Mouse (Mus musculus): ENCODE measurements around the gene Rilp. TPM values are rescaled to one million over a fixed set of nuclear protein-coding genes. Genes with fewer than 3 reads are reported as not detected.
"Not testable (repeated sequence)": the region's sequence is repeated elsewhere in the genome, so short reads cannot be mapped to it uniquely, and the experiment has no call there.

The Rilp gene
- total RNA-seq, 2 experiments from 2014 or later = 1.9 to 2.3 TPM

- intact Hi-C loops (cut with DNase I) = no loop called here
- no peak for DNase-seq (ENCODE audit: low spot score in 2 of 2)
Measured at GRCm38 (mm10) chr11:75550200-75550946, 40.5 kb downstream of the Rilp start.

GRCm38 (mm10) chr11:75551321-75551720 lies 41.4 kb downstream of the Rilp start:
- intact Hi-C loops (cut with DNase I) = no loop called here

DNA sequence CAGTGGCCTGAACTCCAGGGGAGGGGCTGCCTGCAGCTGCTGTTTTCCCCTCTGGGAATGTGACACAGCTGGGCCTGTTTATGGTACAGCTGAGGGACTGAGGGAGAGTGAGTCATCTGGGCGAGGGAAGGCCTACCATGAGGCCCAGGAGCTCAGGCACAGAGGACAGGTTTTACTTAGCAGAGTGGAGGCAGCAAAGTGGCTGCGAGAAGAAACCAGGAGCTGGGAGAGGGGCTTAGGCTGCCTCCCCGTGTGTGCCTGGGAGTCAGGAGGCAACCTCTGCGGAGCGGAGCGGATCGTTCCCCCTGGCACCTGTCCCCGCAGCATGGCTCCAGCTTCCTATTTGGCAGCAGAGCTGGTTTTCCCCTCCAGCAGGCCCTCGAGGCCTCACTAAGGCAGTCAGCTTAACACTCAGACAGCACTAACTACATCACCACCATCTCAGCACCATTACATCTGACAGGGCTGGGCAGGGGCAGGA lies 42.1 kb downstream of the Rilp start:
- DNase-seq (ENCODE audit: low spot score in 2 of 2) = no peak
- intact Hi-C loops (cut with DNase I) = no loop called here

More at GRCm38 (mm10) chr11:75551321-75551720, 41.4 kb downstream of the Rilp start:
- no peak for DNase-seq (ENCODE audit: low spot score in 2 of 2)

- intact Hi-C loops (cut with DNase I) = no loop called here
- DNase-seq (ENCODE audit: low spot score in 2 of 2) = no peak
Measured at GRCm38 (mm10) chr11:75552906-75553482, 43.1 kb downstream of the Rilp start.

DNA sequence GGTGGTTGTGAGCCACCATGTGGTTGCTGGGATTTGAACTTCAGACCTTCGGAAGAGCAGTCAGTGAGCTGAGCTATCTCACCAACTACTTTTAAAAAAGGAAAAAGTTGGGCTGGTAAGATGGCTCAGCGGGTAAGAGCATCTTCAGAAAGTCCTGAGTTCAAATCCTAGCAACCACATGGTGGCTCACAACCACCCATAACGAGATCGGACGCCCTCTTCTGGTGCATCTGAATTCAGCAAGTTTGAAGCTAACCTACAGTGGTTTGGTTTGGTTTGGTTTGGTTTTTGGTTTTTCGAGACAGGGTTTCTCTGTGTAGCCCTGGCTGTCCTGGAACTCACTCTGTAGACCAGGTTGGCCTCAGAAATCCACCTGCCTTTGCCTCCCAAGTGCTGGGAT lies 46.1 kb downstream of the Rilp start:
- DNase-seq (ENCODE audit: low spot score in 2 of 2); intact Hi-C loops (cut with DNase I): not testable (repeated sequence)

DNA sequence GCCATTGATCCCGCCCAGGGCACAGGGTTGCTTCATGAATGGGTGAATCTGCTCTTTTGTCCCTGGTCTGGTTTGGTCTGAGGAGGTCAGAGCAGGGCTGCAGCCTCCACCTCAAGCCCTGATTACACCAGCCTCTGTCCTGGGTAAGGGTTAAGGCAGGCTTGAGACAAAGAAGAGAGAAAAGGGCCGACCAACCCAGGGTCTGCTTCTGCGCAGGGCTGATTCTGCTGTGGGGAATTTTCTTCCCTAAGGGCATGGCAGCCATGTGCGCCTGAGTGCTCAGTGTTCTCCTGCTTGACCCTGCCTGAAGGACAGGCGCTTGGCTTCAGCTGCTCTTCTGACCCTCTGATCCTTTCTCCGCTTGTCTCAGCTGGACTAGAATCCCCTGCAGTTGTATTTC lies 47.2 kb downstream of the Rilp start:
- intact Hi-C loops (cut with DNase I) = no loop called here

DNA sequence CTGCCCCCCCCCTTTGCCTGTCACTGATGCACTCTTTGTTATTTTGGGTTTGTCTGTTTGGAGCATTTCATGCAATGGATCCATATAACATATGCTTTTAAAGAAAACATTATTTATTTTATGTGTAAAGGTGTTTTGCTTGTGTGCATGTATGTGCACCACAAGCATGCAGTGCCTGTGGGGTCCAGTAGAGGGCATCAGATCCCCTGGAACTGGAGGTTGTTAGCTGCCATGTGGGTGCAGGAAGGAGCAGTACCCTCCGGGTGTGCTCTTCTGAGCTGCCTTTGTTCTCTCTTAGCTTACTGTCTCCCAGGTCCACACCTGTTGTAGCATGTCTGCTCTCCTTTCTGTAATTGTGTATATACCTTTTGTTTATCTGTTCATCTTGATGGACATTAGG lies 48.2 kb downstream of the Rilp start:
- DNase-seq (ENCODE audit: low spot score in 2 of 2) = no peak
- intact Hi-C loops (cut with DNase I) = no loop called here

More for the DNA sequence above, 47.2 kb downstream of the Rilp start:
- DNase-seq (ENCODE audit: low spot score in 2 of 2) = no peak

- intact Hi-C loops (cut with DNase I) = no loop called here
- no peak for DNase-seq (ENCODE audit: low spot score in 2 of 2)
Measured at GRCm38 (mm10) chr11:75559870-75560504, 50.1 kb downstream of the Rilp start.

DNA sequence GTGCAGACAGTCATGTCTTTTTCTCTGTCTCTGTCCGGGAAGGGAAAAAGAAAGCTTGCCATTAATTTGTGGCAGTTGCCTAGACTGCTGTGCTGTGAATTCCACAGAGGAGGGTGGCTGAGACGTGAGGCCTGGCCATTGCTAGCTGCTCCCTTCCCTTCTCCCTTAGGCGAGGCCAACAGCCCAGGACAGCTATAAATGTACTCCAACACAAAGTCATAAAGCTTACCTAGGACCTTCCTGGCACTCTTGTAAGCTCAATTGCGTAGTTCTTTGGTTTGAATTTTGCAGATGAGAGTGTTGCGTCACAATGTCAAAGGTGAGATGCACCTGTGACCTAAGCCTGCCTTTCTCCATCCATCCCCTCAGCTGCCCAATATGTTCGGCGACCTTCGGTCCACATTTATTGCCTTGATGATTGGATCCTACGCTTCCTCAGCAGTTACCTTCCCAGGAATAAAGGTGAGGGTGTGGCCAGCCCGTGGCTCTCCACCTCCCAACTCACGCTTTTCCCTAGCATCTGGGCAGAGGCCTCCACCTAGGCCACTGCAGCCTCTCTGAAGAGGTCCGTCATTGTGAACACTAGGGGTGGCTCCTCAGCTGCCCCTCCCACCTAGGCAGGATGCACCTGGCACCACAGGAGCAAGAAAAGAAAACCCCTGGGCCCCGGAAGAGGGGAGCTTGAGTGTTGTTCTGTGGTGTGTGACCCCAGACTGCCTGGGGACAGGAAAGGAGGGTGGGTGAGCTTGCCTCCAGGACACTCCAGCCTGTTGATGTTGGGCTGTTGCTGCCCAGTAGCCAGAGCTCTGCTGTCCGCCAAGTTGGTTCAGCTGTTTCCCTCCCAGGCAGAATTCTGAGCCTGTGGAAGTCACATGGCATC lies 50.9 kb downstream of the Rilp start:
- intact Hi-C loops (cut with DNase I) = no loop called here
- no peak for DNase-seq (ENCODE audit: low spot score in 2 of 2)

DNA sequence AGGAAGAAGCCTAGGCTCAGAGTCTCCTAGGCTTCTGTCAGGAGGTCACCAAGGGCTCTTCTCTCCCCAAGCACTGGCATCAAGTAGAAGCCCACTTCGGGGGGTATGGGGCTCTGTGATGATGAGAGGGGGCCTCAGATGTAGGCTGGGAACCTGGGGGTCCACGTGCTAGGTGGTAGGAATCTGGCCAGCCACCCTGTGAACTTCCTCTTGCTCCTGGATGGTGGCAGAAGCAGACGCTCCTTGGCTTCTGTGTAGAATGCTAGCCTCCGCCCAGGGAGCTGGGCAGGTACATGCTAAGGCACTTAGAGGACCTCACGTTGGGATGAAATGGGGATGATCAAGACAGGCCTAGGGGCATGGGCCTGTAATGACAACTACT lies 51.5 kb downstream of the Rilp start:
- no peak for DNase-seq (ENCODE audit: low spot score in 2 of 2)
- intact Hi-C loops (cut with DNase I) = no loop called here

Small RNA genes within 50 kb of the gene (microRNA-seq; reads per million reads assigned to microRNA genes)
- gene Mir22 (17,073 reads per million, percentile 98 among the genes with 10 or more reads in this experiment), gene Mir3971 (not detected)

Other genes with a start within 250 kb of the Rilp start
- 10 to 100 TPM; 44.0 to 47.1 TPM for gene Rpa1, start 161.8 kb upstream of the Rilp start, total RNA-seq (2021)
- 10 to 100 TPM; 13.2 to 16.4 TPM for gene Smyd4, start 161.7 kb upstream of the Rilp start, total RNA-seq (2021)
- 10 to 100 TPM; 13.9 to 18.7 TPM for gene Serpinf1, start 87.4 kb upstream of the Rilp start, total RNA-seq (2021)
- gene Serpinf2, start 70.5 kb upstream of the Rilp start, total RNA-seq (2021) = under 1 TPM in 1 of 2 experiments, not detected in 1; 0.22 TPM
- 10 to 100 TPM; 20.1 to 20.4 TPM for gene Wdr81, start 55.4 kb upstream of the Rilp start, total RNA-seq (2021)
- gene Tlcd2, start 48.4 kb upstream of the Rilp start, total RNA-seq (2021) = under 1 TPM in 1 of 2 experiments, not detected in 1; 0.47 TPM
- 100 to 1,000 TPM; 127 to 138 TPM for gene Prpf8, start 23.3 kb upstream of the Rilp start, total RNA-seq (2021)
- 1 to 10 TPM; 1.2 to 1.8 TPM for gene Scarf1, start 3.4 kb downstream of the Rilp start, total RNA-seq (2021)
- gene Slc43a2, start 21.6 kb downstream of the Rilp start, total RNA-seq (2021) = 10 to 100 TPM; 51.1 to 63.1 TPM
- gene Pitpna, start 78.0 kb downstream of the Rilp start, total RNA-seq (2021) = 100 to 1,000 TPM; 315 to 349 TPM
- 10 to 100 TPM; 39.1 to 43.1 TPM for gene Inpp5k, start 120.9 kb downstream of the Rilp start, total RNA-seq (2021)
- 10 to 100 TPM; 18.0 to 20.7 TPM for gene Myo1c, start 140.4 kb downstream of the Rilp start, total RNA-seq (2021)
- gene Crk, start 169.2 kb downstream of the Rilp start, total RNA-seq (2021) = 100 to 1,000 TPM; 130 to 133 TPM
- 100 to 1,000 TPM; 954 to 971 TPM for gene Ywhae, start 222.8 kb downstream of the Rilp start, total RNA-seq (2021)

Data from left cerebral cortex, postnatal 36 days (tissue).